Mouse (Mus musculus) embryonic facial prominence, embryonic 11.5 days (tissue): ENCODE results near the gene Nbas. TPM values are rescaled to one million over a fixed set of nuclear protein-coding genes. Genes with fewer than 3 reads are reported as not detected.
A peak's percentile ranks its signal among the peaks of the same experiment; 100 is the strongest.

ENCODE experiments used
- ATAC-seq: fragments of 200-750 bp; cut with Nextera tagmentation; replicated peaks from 2 replicates; pipeline ENCODE4 v1.8.0; 2017; ENCODE audit warnings: low read depth; ENCODE audit not compliant: insufficient number of reproducible peaks, low FRiP score, low TSS enrichment
- DNase-seq: peaks from one replicate; pipeline ENCODE4 v3.0.0-alpha.2; 2015; ENCODE audit warnings: low spot score
- H3K27ac ChIP-seq: fragments of 300-500 bp; sonication (generic); replicated peaks from 2 replicates; pipeline ENCODE4 v1.5.1; 2014; ENCODE audit warnings: mild to moderate bottlenecking, low read depth, low read length, control low read depth
- H3K27me3 ChIP-seq: fragments of 300-500 bp; sonication (generic); 2 replicates; pipeline ENCODE4 v1.6.1; 2014; ENCODE audit warnings: mild to moderate bottlenecking, low read length, moderate library complexity, mixed read lengths; ENCODE audit not compliant: control insufficient read depth, insufficient read depth
- H3K36me3 ChIP-seq: fragments of 300-500 bp; sonication (generic); replicated peaks from 2 replicates; pipeline ENCODE4 v1.6.1; 2014; ENCODE audit warnings: low read depth, mild to moderate bottlenecking, low read length, moderate library complexity, mixed read lengths; ENCODE audit not compliant: control insufficient read depth, insufficient read depth
- H3K4me1 ChIP-seq: fragments of 300-500 bp; sonication (generic); 2 replicates; pipeline ENCODE4 v1.6.1; 2014; ENCODE audit warnings: low read length, mixed read lengths; ENCODE audit not compliant: control insufficient read depth, insufficient read depth
- H3K4me2 ChIP-seq: fragments of 300-500 bp; sonication (generic); 2 replicates; pipeline ENCODE4 v1.6.1; 2014; ENCODE audit warnings: low read depth, mild to moderate bottlenecking, control low read depth, low read length, moderate library complexity
- H3K4me3 ChIP-seq: fragments of 300-500 bp; sonication (generic); 2 replicates; pipeline ENCODE4 v1.5.1; 2014; ENCODE audit warnings: low read depth, low read length, control low read depth
- H3K9ac ChIP-seq: fragments of 300-500 bp; sonication (generic); replicated peaks from 2 replicates; pipeline ENCODE4 v1.6.1; 2014; ENCODE audit warnings: mild to moderate bottlenecking, control low read depth, low read length
- H3K9me3 ChIP-seq: fragments of 300-500 bp; sonication (generic); replicated peaks from 2 replicates; pipeline ENCODE4 v1.6.1; 2016; ENCODE audit warnings: mild to moderate bottlenecking, low read length, inconsistent platforms, mixed read lengths; ENCODE audit not compliant: control insufficient read depth
- WGBS: fragments of 180-500 bp; shearing (Covaris S2); extraction: QIAGEN DNeasy Blood & Tissue Kit; methylation state at CpG from one replicate; pipeline ENCODE4 v1.1.7; 2014; 5-methylcytosine and 5-hydroxymethylcytosine counted together
- polyA plus RNA-seq: library from polyadenylated mRNA; unstranded; fragments of >200 nt; fragmentation: Nextera tagmentation; extraction: Ambion mirVana; gene quantifications from 2 replicates; pipeline ENCODE4 v1.2.1, GENCODE M21; 2014

Gene Nbas
- polyA plus RNA-seq, 1 experiment from 2014 or later: 14.3 TPM

GRCm38 (mm10) chr12:13564330-13564729 lies 295.4 kb downstream of the Nbas start:
- no peaks in the 10 kb centered on the region for H3K36me3 ChIP-seq
- ATAC-seq (no peak), DNase-seq (no peak)
- H3K27me3 ChIP-seq: no peaks in the 10 kb centered on the region
- H3K4me2 ChIP-seq: no peak overlapping the region
- H3K9me3 ChIP-seq: no peaks in the 10 kb centered on the region
- no peak overlapping the region for H3K4me3 ChIP-seq
- no peak overlapping the region for H3K9ac ChIP-seq
- H3K27ac ChIP-seq: no peak overlapping the region
- 82% methylated on average over 2 of the region's 2 CpGs for WGBS
- H3K4me1 ChIP-seq: no peaks in the 10 kb centered on the region

DNA sequence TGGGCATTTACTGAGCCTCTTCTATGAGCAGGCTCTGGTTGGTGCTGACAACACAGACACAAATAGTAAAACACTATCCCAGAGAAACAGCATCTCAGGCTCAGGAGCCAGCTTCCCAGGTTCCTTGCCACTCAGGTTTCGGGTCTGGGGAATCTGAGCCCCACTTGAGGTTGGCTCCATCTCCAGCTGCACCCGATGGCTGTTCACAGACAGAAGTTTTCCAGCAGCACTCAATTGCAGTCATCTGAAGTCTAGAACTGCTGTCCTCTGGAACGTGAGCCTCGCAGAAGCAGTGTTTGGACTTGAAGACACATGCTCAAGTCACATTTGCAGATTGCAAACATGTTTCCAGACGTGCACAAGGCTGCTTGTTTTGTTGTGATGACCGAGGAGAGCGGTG lies 297.5 kb downstream of the Nbas start:
- H3K9ac ChIP-seq: no peak overlapping the region
- WGBS: 81% methylated on average over 7 of the region's 7 CpGs
- H3K4me1 ChIP-seq: no peaks in the 10 kb centered on the region
- H3K4me2 ChIP-seq: no peak overlapping the region
- no peak for DNase-seq
- ATAC-seq: no peak
- no peaks in the 10 kb centered on the region for H3K36me3 ChIP-seq
- H3K4me3 ChIP-seq: no peak overlapping the region
- no peaks in the 10 kb centered on the region for H3K9me3 ChIP-seq
- H3K27ac ChIP-seq: no peak overlapping the region
- no peaks in the 10 kb centered on the region for H3K27me3 ChIP-seq

GRCm38 (mm10) chr12:13575158-13575557 lies 306.2 kb downstream of the Nbas start:
- H3K9me3 ChIP-seq: no peaks in the 10 kb centered on the region
- WGBS: 45% methylated on average over 4 of the region's 4 CpGs
- H3K27ac ChIP-seq: no peak overlapping the region
- H3K4me2 ChIP-seq: no peak overlapping the region
- no peaks in the 10 kb centered on the region for H3K36me3 ChIP-seq
- no peaks in the 10 kb centered on the region for H3K27me3 ChIP-seq
- ATAC-seq: no peak
- no peak overlapping the region for H3K4me3 ChIP-seq
- no peaks in the 10 kb centered on the region for H3K4me1 ChIP-seq
- DNase-seq: peak; percentile 46
- no peak overlapping the region for H3K9ac ChIP-seq

GRCm38 (mm10) chr12:13575605-13576600 lies 307.0 kb downstream of the Nbas start:
- DNase-seq (no peak), ATAC-seq (no peak)
- Histone ChIP-seq H3K36me3 (no peaks in the 10 kb centered on the region), H3K4me1 (no peaks in the 10 kb centered on the region), H3K27me3 (no peaks in the 10 kb centered on the region), H3K4me2 (no peak overlapping the region), H3K4me3 (no peak overlapping the region), H3K9me3 (no peaks in the 10 kb centered on the region), H3K27ac (no peak overlapping the region), H3K9ac (no peak overlapping the region)
- WGBS: 95% methylated on average over 5 of the region's 5 CpGs

- Histone ChIP-seq H3K4me2 (no peak overlapping the region), H3K9ac (no peak overlapping the region), H3K4me1 (no peaks in the 10 kb centered on the region), H3K27ac (no peak overlapping the region), H3K4me3 (no peak overlapping the region), H3K9me3 (no peaks in the 10 kb centered on the region), H3K36me3 (no peaks in the 10 kb centered on the region), H3K27me3 (no peaks in the 10 kb centered on the region)
- ATAC-seq: no peak
- DNase-seq: no peak
- 69% methylated on average over 4 of the region's 4 CpGs for WGBS
Observed at GRCm38 (mm10) chr12:13576761-13577160, 307.8 kb downstream of the Nbas start.

DNA sequence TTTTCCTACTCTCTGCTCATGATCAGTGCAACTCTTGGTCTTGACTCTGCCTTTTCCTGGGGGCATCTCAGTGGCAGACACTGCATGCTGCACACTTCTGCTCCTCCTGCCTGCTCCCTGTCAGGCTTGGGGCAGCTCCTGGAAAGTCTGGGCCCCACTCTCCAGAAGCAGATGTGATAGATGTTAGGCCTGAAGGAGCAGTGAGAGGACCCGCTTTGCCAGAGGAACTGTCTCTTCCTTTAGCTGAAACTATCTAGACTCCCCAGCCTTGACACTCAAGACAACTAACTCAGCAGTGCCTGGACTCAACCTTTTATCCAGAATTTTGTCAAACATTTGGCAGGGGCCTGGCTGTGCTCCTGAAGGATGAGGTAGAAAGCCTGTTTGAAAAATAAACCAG lies 311.9 kb downstream of the Nbas start:
- ATAC-seq (no peak), DNase-seq (no peak)
- no peak overlapping the region for H3K9ac ChIP-seq
- no peaks in the 10 kb centered on the region for H3K4me1 ChIP-seq
- no peaks in the 10 kb centered on the region for H3K36me3 ChIP-seq
- no peaks in the 10 kb centered on the region for H3K9me3 ChIP-seq
- H3K4me2 ChIP-seq: no peak overlapping the region
- H3K4me3 ChIP-seq: no peak overlapping the region
- H3K27ac ChIP-seq: no peak overlapping the region
- H3K27me3 ChIP-seq: no peaks in the 10 kb centered on the region
- 85% methylated on average over 1 of the region's 1 CpGs for WGBS

DNA sequence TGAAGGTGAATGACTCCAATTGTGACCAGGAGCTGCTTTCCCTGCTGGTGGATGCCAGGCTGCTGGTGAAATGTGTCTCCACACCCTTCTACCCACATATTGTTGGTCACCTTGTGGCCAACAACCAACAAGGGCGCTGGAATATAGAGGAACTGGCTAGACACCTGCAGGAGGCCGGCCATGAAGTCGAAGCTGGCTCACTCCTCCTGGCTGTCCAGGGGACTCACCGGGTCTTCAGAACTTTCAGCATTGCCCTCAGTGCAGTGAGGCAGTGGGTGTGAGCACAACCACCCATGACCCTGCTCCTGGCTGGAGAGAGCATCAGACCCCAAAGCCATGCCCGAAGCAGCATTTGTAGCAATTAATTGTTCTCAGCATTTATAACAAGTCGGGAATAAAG lies 314.5 kb downstream of the Nbas start:
- no peaks in the 10 kb centered on the region for H3K9me3 ChIP-seq
- no peaks in the 10 kb centered on the region for H3K36me3 ChIP-seq
- H3K4me1 ChIP-seq: no peaks in the 10 kb centered on the region
- WGBS: 91% methylated on average over 6 of the region's 6 CpGs
- no peak overlapping the region for H3K4me3 ChIP-seq
- H3K4me2 ChIP-seq: no peak overlapping the region
- H3K27ac ChIP-seq: no peak overlapping the region
- ATAC-seq (no peak), DNase-seq (no peak)
- H3K9ac ChIP-seq: no peak overlapping the region
- no peaks in the 10 kb centered on the region for H3K27me3 ChIP-seq

DNA sequence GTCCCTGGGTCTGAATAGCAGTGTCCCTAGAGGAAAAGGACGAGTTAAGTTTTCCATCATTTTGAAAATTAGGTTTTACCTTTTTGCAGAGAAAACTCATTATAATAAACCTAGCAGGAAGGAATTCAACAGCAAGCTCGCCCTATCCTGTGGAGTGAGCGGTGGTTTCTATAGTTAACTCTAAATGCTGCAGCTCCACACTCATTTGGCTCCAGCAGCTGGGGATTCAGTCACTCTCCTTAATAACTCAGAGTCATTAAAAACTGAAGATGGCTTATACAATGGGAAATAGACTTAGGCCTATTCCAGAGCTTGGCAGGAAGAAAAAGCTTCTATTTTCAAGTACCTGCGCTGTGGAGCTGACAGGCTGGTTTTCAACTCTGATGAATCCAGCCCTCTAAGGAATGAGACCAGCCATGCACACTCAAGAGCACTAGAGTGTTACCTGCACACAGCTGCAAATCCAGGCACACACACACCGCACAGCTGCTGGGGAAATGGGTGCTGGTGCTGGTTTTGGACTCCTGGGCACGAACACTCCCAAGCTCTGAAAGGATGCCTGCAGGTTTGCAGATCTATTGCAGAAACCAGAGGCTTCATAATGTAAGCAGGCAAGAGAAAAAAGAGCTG lies 316.7 kb downstream of the Nbas start:
- no peaks in the 10 kb centered on the region for H3K27me3 ChIP-seq
- ATAC-seq (no peak), DNase-seq (no peak)
- WGBS: 83% methylated on average over 6 of the region's 6 CpGs
- no peaks in the 10 kb centered on the region for H3K9me3 ChIP-seq
- H3K9ac ChIP-seq: no peak overlapping the region
- H3K27ac ChIP-seq: no peak overlapping the region
- no peak overlapping the region for H3K4me3 ChIP-seq
- no peaks in the 10 kb centered on the region for H3K36me3 ChIP-seq
- H3K4me1 ChIP-seq: no peaks in the 10 kb centered on the region
- H3K4me2 ChIP-seq: no peak overlapping the region
